Mouse (Mus musculus) ES-E14 (cell line): ENCODE data around the gene Ptprj. TPM values are rescaled to one million over a fixed set of nuclear protein-coding genes. Genes with fewer than 3 reads are reported as not detected.

ENCODE experiments used
- DNase-seq: peaks from one replicate; pipeline ENCODE4 v3.0.0-alpha.2; 2013; ENCODE audit warnings: low read depth, low spot score
- H3K27ac ChIP-seq: 2 replicates; pipeline ENCODE4 v1.5.1; 2012; ENCODE audit warnings: low read depth, mild to moderate bottlenecking, low read length, moderate library complexity, mixed read lengths; ENCODE audit not compliant: poor library complexity, insufficient read depth, severe bottlenecking
- H3K36me3 ChIP-seq: 2 replicates; pipeline ENCODE4 v1.6.1; 2012; ENCODE audit warnings: mild to moderate bottlenecking, low read length, moderate library complexity, mixed read lengths; ENCODE audit not compliant: control insufficient read depth, poor library complexity, insufficient read depth, severe bottlenecking
- H3K4me1 ChIP-seq, 2 experiments: fragments of 150-350 bp in 1 of 2; sonication (generic) in 1 of 2; 2 replicates each; pipeline ENCODE4 v1.6.1; 2012; ENCODE audit warnings: low read length in 2 of 2, mild to moderate bottlenecking in 1 of 2, mixed read lengths in 1 of 2; ENCODE audit not compliant: control insufficient read depth in 2 of 2, insufficient read depth in 2 of 2, poor library complexity in 1 of 2
- H3K4me3 ChIP-seq, 2 experiments: fragments of 150-350 bp in 1 of 2; sonication (generic) in 1 of 2; 2 replicates each; pipeline ENCODE4 v1.5.1; 2012; ENCODE audit warnings: low read length in 2 of 2, low read depth in 1 of 2, mild to moderate bottlenecking in 1 of 2, mixed read lengths in 1 of 2; ENCODE audit not compliant: insufficient read depth in 1 of 2, poor library complexity in 1 of 2, severe bottlenecking in 1 of 2
- H3K9ac ChIP-seq: 2 replicates; pipeline ENCODE4 v1.6.1; 2012; ENCODE audit warnings: low read depth, mild to moderate bottlenecking, low read length, mixed read lengths; ENCODE audit not compliant: poor library complexity, insufficient read depth, severe bottlenecking
- H3K9me3 ChIP-seq: fragments of 150-350 bp; sonication (generic); 2 replicates; pipeline ENCODE4 v1.6.1; 2012; ENCODE audit warnings: low read depth, mild to moderate bottlenecking, low read length; ENCODE audit not compliant: control insufficient read depth, insufficient read depth
- CHD2 ChIP-seq: IDR thresholded peaks from 2 replicates; pipeline ENCODE4 v1.6.1; 2014; ENCODE audit warnings: mild to moderate bottlenecking, low read depth, low read length, inconsistent platforms
- HCFC1 ChIP-seq: IDR thresholded peaks from 2 replicates; pipeline ENCODE4 v1.6.1; 2012; ENCODE audit warnings: low read length, inconsistent platforms, borderline replicate concordance; ENCODE audit not compliant: insufficient read depth
- MAFK ChIP-seq: IDR thresholded peaks from 2 replicates; pipeline ENCODE4 v1.6.1; 2014; ENCODE audit warnings: mild to moderate bottlenecking, low read depth, low read length, inconsistent platforms; ENCODE audit not compliant: insufficient read depth
- ZC3H11A ChIP-seq: IDR thresholded peaks from 2 replicates; pipeline ENCODE4 v1.6.1; 2012; ENCODE audit warnings: low read depth, mild to moderate bottlenecking, inconsistent platforms, low read length, borderline replicate concordance
- ZNF384 ChIP-seq: IDR thresholded peaks from 2 replicates; pipeline ENCODE4 v1.6.1; 2012; ENCODE audit warnings: low read depth, low read length, inconsistent platforms
- in situ Hi-C, 2 experiments: fragments of 600-800 bp; cut with MboI; formaldehyde crosslinking; loops; one replicate each; pipeline ENCODE4 v1.15.1; 2025; ENCODE audit warnings: low sequenced_read_pairs in 2 of 2, inconsistent platforms in 1 of 2; ENCODE audit not compliant: unreplicated experiment in 2 of 2
- total RNA-seq: library from RNA; depleted of rRNA; stranded (reverse); fragments of 300-350 nt; gene quantifications from 2 replicates; pipeline ENCODE4 v1.2.3, GENCODE M21; 2012

The Ptprj gene
- total RNA-seq, 1 experiment = 10.7 TPM

GRCm38 (mm10) chr2:90542656-90543055 is 37.8 kb downstream of the Ptprj start:
- Histone ChIP-seq H3K9me3 (no peaks in the 10 kb centered on the region), H3K4me1 (no peaks in the 10 kb centered on the region), H3K27ac (no peak overlapping the region), H3K4me3 (no peak overlapping the region), H3K36me3 (no peaks in the 10 kb centered on the region), H3K9ac (no peak overlapping the region)
- no peak for DNase-seq
- in situ Hi-C loops = no loop called here
- TF ChIP-seq ZC3H11A = no peak
- TF ChIP-seq MAFK = no peak
- TF ChIP-seq HCFC1 = no peak
- no peak for TF ChIP-seq CHD2
- no peak for TF ChIP-seq ZNF384

GRCm38 (mm10) chr2:90539206-90539605 is 41.2 kb downstream of the Ptprj start:
- no peak overlapping the region for H3K4me3 ChIP-seq

GRCm38 (mm10) chr2:90537244-90537643 is 43.2 kb downstream of the Ptprj start:
- peaks cover 0 to 3% of the 10 kb centered on the region in 2 experiments; a peak in 1 of 4 replicates for H3K4me1 ChIP-seq
- H3K36me3 ChIP-seq = no peaks in the 10 kb centered on the region
- no peak for TF ChIP-seq MAFK
- TF ChIP-seq ZC3H11A = no peak
- no peak for TF ChIP-seq CHD2
- no peak for TF ChIP-seq HCFC1
- no peak for TF ChIP-seq ZNF384
- H3K27ac ChIP-seq = no peak overlapping the region
- no peaks in the 10 kb centered on the region for H3K9me3 ChIP-seq
- DNase-seq = no peak
- no peak overlapping the region for H3K4me3 ChIP-seq
- no peak overlapping the region for H3K9ac ChIP-seq
- in situ Hi-C loops = no loop called here

More at GRCm38 (mm10) chr2:90539206-90539605, 41.2 kb downstream of the Ptprj start:
- in situ Hi-C loops = no loop called here
- Histone ChIP-seq H3K4me1 (0 out of 4 replicates have a peak, but pooled peaks cover 0 to 1% of the 10 kb centered on the region in 2 experiments), H3K9me3 (no peaks in the 10 kb centered on the region), H3K27ac (no peak overlapping the region), H3K9ac (no peak overlapping the region), H3K36me3 (no peaks in the 10 kb centered on the region)
- TF ChIP-seq ZC3H11A = no peak
- TF ChIP-seq ZNF384 = no peak
- no peak for TF ChIP-seq CHD2
- no peak for TF ChIP-seq HCFC1
- no peak for TF ChIP-seq MAFK
- DNase-seq = no peak

GRCm38 (mm10) chr2:90536555-90536954 is 43.9 kb downstream of the Ptprj start:
- no peak overlapping the region for H3K9ac ChIP-seq
- H3K36me3 ChIP-seq = no peaks in the 10 kb centered on the region
- no peaks in the 10 kb centered on the region for H3K9me3 ChIP-seq
- no peak overlapping the region for H3K4me3 ChIP-seq
- TF ChIP-seq ZC3H11A (no peak), MAFK (no peak), CHD2 (no peak), HCFC1 (no peak), ZNF384 (no peak)
- DNase-seq = no peak
- no peak overlapping the region for H3K27ac ChIP-seq
- H3K4me1 ChIP-seq = peaks cover 0 to 3% of the 10 kb centered on the region in 2 experiments; a peak in 1 of 4 replicates
- in situ Hi-C loops = no loop called here

GRCm38 (mm10) chr2:90534751-90535150 is 45.7 kb downstream of the Ptprj start:
- Histone ChIP-seq H3K27ac (no peak overlapping the region), H3K4me3 (no peak overlapping the region), H3K36me3 (no peaks in the 10 kb centered on the region), H3K9ac (no peak overlapping the region), H3K9me3 (no peaks in the 10 kb centered on the region), H3K4me1 (peaks cover 3 to 5% of the 10 kb centered on the region in 2 experiments; a peak in 2 of 4 replicates)
- no peak for TF ChIP-seq ZNF384
- no peak for TF ChIP-seq MAFK
- TF ChIP-seq ZC3H11A = no peak
- TF ChIP-seq CHD2 = no peak
- no peak for TF ChIP-seq HCFC1
- in situ Hi-C loops = no loop called here
- DNase-seq = no peak
